Mouse (Mus musculus) bone marrow macrophage, adult 2 months (primary cell): ENCODE data around the gene Casp7.

Source experiments
- CTCF ChIP-seq: IDR thresholded peaks from 2 replicates; pipeline ENCODE4 v1.5.1; 2012; ENCODE audit warnings: low read depth, mild to moderate bottlenecking, low read length, moderate library complexity
- POLR2A ChIP-seq: IDR thresholded peaks from 2 replicates; pipeline ENCODE4 v1.6.1; 2012; ENCODE audit warnings: mild to moderate bottlenecking, low read depth, low read length, borderline replicate concordance

GRCm38 (mm10) chr19:56489601-56490000 lies 92.7 kb downstream of the Casp7 start:
- TF ChIP-seq CTCF = no peak
- TF ChIP-seq POLR2A = no peak
